Mouse (Mus musculus) lung, postnatal 4 days (tissue): ENCODE results near the gene Mat2b.
"Not testable (repeated sequence)": the region's sequence is repeated elsewhere in the genome, so short reads cannot be mapped to it uniquely, and the experiment has no call there.

Source experiments
- DNase-seq, 2 experiments: peaks; one replicate each; pipeline ENCODE4 v3.0.0; 2021

The Mat2b gene

GRCm38 (mm10) chr11:40695103-40695502 lies at the start of gene Mat2b:
Gene Mat2b (minus strand): TSS chr11:40695203.
- no peak for DNase-seq

DNA sequence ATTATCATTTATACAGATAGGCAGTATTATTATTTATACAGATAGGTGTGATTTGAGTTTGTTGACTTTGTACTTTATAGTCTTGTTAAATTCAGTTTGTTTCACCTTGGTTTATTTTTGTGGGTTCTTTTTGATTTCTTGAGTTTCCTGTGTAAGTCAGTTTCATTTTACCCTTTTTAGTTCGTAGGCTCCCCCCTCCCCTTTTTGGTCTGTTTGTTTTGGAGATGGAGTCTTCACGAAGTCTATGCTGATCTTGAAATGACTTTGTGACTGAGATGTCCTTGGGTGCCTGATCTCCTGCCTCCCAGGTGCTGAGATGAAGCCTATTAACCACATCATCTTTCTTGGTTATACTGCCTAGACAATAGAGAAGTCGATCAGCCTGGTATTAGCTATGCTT lies 49.3 kb upstream of the Mat2b start:
- no peak for DNase-seq

GRCm38 (mm10) chr11:40741605-40742262 lies 46.7 kb upstream of the Mat2b start:
- DNase-seq = no peak

DNA sequence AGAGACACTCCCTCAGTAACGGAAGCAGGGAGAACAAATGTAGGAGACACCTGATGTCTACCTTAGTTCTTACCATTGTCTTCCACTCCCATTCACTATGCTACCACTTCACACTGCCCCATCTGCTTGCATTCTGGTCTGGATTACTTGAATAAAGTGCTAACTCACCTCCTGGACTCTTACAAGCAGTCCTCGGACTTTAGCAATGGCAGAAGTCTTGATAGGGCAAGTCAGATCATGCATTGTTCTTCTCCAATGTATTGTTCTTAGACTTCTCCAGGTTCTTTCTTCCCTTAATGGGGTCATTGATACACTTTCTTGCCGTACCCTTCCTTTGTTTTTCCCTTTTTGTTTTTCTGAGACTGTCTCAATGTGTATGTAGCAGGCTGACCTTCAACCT lies 42.4 kb upstream of the Mat2b start:
- no peak for DNase-seq

DNA sequence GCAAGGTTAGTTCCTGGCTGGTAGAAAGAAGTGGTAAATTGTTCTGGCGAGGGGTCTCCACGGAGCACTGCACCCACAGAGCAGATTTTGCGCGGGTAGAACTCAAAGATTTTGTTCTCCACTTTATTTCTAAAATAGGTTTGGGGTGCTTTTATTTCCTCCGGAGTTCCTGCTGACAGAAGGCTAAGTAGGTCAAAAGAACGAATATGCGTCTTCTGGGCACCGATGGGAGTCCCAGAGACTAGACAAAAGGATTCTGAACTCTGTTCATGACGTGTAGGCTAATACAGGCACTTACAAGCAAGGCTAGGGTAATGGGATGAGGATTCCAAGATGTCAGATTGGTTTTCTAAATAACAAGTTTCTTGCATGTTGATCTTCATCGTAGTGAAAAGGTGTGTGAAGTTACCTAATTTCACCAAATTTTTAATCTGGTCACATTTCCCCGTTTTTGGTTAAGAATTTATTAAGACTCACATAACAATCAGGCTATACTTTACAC lies 39.3 kb upstream of the Mat2b start:
- no peak for DNase-seq

DNA sequence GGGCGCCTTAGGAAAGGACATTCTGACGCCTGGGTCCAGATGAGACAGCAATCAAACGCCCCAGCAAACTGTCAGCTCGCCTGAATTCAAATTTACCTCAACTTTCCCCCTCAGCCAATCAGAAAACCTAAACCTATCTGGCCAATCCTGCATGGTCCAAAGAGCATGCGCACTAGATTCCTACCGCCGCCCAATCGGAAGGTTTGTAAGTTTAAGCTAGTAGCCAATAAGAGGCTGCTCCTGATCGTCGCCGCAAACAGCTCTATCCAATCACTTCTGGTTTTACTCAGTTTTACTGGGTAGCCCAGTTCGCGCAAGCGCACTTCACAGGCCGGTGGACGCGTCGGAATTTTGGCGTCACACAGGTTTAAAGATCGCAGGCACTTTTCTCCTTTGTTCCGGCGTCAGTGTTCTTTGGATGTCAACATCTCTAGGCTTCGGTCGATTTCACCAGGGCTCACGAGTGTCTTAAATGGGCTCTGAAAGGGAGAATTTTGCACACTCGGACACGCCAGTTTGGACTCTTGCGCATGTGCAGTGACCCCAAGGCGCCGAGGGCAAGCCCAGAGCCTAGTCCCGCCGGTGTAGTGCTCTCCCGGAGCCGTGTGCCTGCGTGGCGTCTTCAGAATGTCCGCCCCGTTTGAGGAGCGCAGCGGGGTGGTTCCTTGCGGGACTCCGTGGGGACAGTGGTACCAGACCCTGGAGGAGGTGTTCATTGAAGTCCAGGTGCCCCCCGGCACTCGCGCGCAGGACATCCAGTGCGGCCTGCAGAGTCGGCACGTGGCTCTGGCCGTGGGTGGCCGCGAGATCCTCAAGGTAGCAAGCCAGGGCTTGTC lies 38.6 kb upstream of the Mat2b start, which contains the start of the genes Hmmr and Nudcd2:
TSS of gene Hmmr (minus strand) at position 84 of the 836 bp plus-strand sequence.
TSS of gene Nudcd2 (plus strand) at position 329 of the 836 bp plus-strand sequence.
- peak; percentile 94 to 95 for DNase-seq

- DNase-seq = peak in 1 of 2 experiments; percentile 6
Measured at GRCm38 (mm10) chr11:40732997-40733338, 38.0 kb upstream of the Mat2b start.

GRCm38 (mm10) chr11:40718324-40718723 lies 23.3 kb upstream of the Mat2b start:
- DNase-seq = no peak

DNA sequence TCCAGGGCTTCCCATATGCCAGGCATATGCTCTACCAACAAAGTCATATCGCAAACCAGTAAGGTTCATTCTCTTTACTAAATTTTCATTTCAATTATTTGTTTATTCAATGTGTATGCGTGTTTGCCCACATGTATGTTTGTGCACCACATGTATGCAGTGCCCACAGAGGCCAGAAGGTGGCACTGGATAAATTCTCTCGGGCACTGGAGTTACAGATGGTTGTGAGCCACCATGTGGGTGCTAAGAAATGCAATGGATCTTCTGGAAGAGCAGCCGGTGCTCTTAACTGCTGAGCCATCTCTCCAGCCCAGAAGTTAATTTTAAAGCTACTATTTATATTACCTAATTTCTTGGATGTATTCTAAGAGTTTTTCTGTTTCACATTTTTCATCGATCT lies 20.5 kb upstream of the Mat2b start:
- DNase-seq = no peak

- DNase-seq = peak in 1 of 2 experiments; percentile 22
Measured at GRCm38 (mm10) chr11:40713858-40714257, 18.9 kb upstream of the Mat2b start.

GRCm38 (mm10) chr11:40709899-40710298 lies 14.9 kb upstream of the Mat2b start:
- DNase-seq = not testable (repeated sequence)

- DNase-seq = peak; percentile 68 to 70
Measured at GRCm38 (mm10) chr11:40694311-40695087, 504 bp downstream of the Mat2b start.

GRCm38 (mm10) chr11:40693366-40693951 lies 1.5 kb downstream of the Mat2b start:
- DNase-seq = peak; percentile 74 to 82

GRCm38 (mm10) chr11:40692511-40693365 lies 2.3 kb downstream of the Mat2b start:
- peak; percentile 96 to 97 for DNase-seq

GRCm38 (mm10) chr11:40692101-40692509 lies 2.9 kb downstream of the Mat2b start:
- DNase-seq = no peak

DNA sequence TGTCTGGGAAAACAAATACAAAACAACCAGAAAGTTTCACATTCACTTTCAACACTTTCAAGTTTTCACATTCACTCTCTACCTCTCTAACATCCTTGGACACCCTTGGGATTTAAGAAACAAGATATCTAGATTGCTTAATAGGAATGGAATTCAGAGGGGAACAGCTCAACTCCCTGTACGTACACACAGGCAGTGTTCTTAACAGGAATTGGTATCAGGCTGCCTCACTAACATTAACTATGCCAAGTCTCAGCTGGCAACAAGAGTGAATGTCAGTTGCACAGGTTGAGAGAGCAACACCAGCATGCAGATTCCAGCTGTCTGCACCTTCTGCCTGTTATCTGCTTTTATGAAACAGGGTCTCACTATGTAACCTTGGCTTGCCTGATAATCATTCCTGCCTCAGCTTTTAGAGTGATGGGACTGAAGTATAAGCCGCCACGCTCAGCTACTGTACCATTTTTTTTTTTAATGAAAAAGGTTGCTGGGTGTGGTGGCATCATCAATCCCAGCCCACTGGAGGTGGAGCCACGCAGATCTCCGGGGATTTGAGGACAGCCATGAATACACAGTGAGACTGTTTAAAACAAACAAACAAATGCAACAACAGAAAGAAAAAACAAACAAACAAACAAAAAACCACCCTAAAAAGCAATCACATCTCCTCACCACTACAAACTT lies 4.4 kb downstream of the Mat2b start:
- DNase-seq = no peak

DNA sequence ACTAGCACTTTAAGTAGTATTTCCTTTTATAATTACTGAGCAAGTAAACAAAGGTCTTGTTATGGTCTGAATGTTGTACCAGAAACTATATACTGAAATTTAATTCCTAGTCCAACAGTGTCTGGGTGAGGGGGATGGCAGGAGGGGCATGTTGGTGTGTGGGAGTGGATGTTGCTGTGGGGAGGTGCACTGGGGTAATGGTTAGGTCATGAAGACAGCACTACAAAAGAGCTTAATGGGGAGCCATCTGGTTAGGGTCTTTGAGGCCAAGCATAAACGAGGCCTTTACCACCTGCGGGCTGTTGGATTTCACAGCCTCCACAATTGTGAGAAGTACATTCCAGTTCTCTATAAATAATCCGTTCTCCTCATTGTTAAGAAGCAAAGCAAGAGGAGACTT lies 11.7 kb downstream of the Mat2b start:
- no peak for DNase-seq

GRCm38 (mm10) chr11:40682456-40682855 lies 12.5 kb downstream of the Mat2b start:
- DNase-seq = no peak

GRCm38 (mm10) chr11:40677169-40677568 lies 17.8 kb downstream of the Mat2b start:
- no peak for DNase-seq

- DNase-seq = no peak
Measured at GRCm38 (mm10) chr11:40675014-40675730, 19.8 kb downstream of the Mat2b start.
